Mouse (Mus musculus) forebrain, embryonic 11.5 days (tissue): ENCODE results near the gene Vmn1r232. TPM values are rescaled to one million over a fixed set of nuclear protein-coding genes. Genes with fewer than 3 reads are reported as not detected.

ENCODE experiments used
- ATAC-seq: fragments of 200-750 bp; cut with Nextera tagmentation; replicated peaks from 2 replicates; pipeline ENCODE4 v1.8.0; 2017; ENCODE audit warnings: moderate TSS enrichment; ENCODE audit not compliant: low FRiP score
- DNase-seq: peaks from one replicate; pipeline ENCODE4 v3.0.0-alpha.2; 2017; ENCODE audit warnings: low spot score
- H3K27ac ChIP-seq: fragments of 300-500 bp; sonication (generic); 2 replicates; pipeline ENCODE4 v1.5.1; 2014; ENCODE audit warnings: low read depth, low read length
- H3K27me3 ChIP-seq: fragments of 300-500 bp; sonication (generic); 2 replicates; pipeline ENCODE4 v1.6.1; 2014; ENCODE audit warnings: mild to moderate bottlenecking, low read length, mixed read lengths; ENCODE audit not compliant: control insufficient read depth, insufficient read depth
- H3K36me3 ChIP-seq: fragments of 300-500 bp; sonication (generic); 2 replicates; pipeline ENCODE4 v1.6.1; 2014; ENCODE audit warnings: mild to moderate bottlenecking, low read length, moderate library complexity, mixed read lengths; ENCODE audit not compliant: control insufficient read depth, insufficient read depth
- H3K4me1 ChIP-seq: fragments of 300-500 bp; sonication (generic); replicated peaks from 2 replicates; pipeline ENCODE4 v1.6.1; 2014; ENCODE audit warnings: low read length, mixed read lengths; ENCODE audit not compliant: control insufficient read depth, insufficient read depth
- H3K4me2 ChIP-seq: fragments of 300-500 bp; sonication (generic); 2 replicates; pipeline ENCODE4 v1.6.1; 2014; ENCODE audit warnings: low read depth, mild to moderate bottlenecking, low read length, moderate library complexity, mixed read lengths; ENCODE audit not compliant: severe bottlenecking
- H3K4me3 ChIP-seq: fragments of 300-500 bp; sonication (generic); 2 replicates; pipeline ENCODE4 v1.5.1; 2014; ENCODE audit warnings: low read depth, low read length
- H3K9ac ChIP-seq: fragments of 300-500 bp; sonication (generic); 2 replicates; pipeline ENCODE4 v1.6.1; 2014; ENCODE audit warnings: low read length
- H3K9me3 ChIP-seq: fragments of 300-500 bp; sonication (generic); 2 replicates; pipeline ENCODE4 v1.6.1; 2016; ENCODE audit warnings: low read length, mixed read lengths; ENCODE audit not compliant: control insufficient read depth
- WGBS: fragments of 180-500 bp; shearing (Covaris S2); extraction: QIAGEN DNeasy Blood & Tissue Kit; methylation state at CpG from one replicate; pipeline ENCODE4 v1.1.7; 2014; 5-methylcytosine and 5-hydroxymethylcytosine counted together
- polyA plus RNA-seq: library from polyadenylated mRNA; unstranded; fragments of >200 nt; fragmentation: Nextera tagmentation; extraction: Ambion mirVana; gene quantifications from 2 replicates; pipeline ENCODE4 v1.2.1, GENCODE M21; 2014

Vmn1r232 gene
- polyA plus RNA-seq, 1 experiment from 2014 or later: not detected

DNA sequence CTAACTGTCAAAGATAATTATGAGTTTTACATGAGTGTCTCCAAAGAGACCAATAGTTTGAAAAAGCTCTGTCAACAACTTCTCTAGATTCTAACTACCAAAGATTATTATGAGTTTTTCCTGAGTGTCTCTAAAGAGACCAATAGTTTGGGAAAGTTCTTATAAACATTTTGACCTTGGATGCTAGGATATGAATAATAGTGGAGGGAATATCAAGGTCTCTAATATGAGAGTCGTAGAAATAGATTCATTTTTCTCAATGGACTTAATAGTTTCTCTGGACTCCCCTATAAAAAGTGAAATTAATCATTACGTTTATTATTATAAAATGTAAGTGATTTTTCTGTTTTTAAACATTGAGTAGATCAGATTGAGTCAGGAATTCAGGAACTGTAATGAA lies 14.5 kb downstream of the Vmn1r232 start, which contains the start of gene Vmn1r231:
Gene Vmn1r231, minus strand, starts transcription at position 101 of the 400 bp plus-strand sequence.
- no peaks in the 10 kb centered on the region for H3K36me3 ChIP-seq
- ATAC-seq (no peak), DNase-seq (no peak)
- H3K27me3 ChIP-seq: no peaks in the 10 kb centered on the region
- no peaks in the 10 kb centered on the region for H3K9me3 ChIP-seq
- H3K9ac ChIP-seq: no peak within 1 kb of the TSS
- H3K4me2 ChIP-seq: no peak within 1 kb of the TSS
- no peak within 1 kb of the TSS for H3K27ac ChIP-seq
- H3K4me1 ChIP-seq: no peaks in the 10 kb centered on the region
- 64% methylated on average over 2 of the region's 2 CpGs for WGBS
- H3K4me3 ChIP-seq: no peak within 1 kb of the TSS

Other genes starting within 250 kb of the Vmn1r232 start
- gene Vmn1r226, start 236.9 kb downstream of the Vmn1r232 start, polyA plus RNA-seq: not detected in 2 replicates
- gene Vmn1r227, start 189.9 kb downstream of the Vmn1r232 start, polyA plus RNA-seq: not detected in 2 replicates
- gene Vmn1r228, start 133.6 kb downstream of the Vmn1r232 start, polyA plus RNA-seq: not detected in 2 replicates
- 0.03 TPM in 1 of 2 replicates, not detected in the other for gene Vmn1r229, start 108.2 kb downstream of the Vmn1r232 start, polyA plus RNA-seq
- gene Vmn1r230, start 79.3 kb downstream of the Vmn1r232 start, polyA plus RNA-seq: not detected in 2 replicates
- not detected in 2 replicates for gene Vmn1r231, start 14.6 kb downstream of the Vmn1r232 start, polyA plus RNA-seq
- gene Ppp2r1a, start 25.6 kb upstream of the Vmn1r232 start, polyA plus RNA-seq: 523 and 567 TPM in 2 replicates
- not detected in 2 replicates for gene Vmn1r233, start 76.8 kb upstream of the Vmn1r232 start, polyA plus RNA-seq
- 17.5 and 17.6 TPM in 2 replicates for gene Zfp160, start 89.2 kb upstream of the Vmn1r232 start, polyA plus RNA-seq